22 mouse cellular contexts compared by ENCODE assay signal in genomic region chr17:85504888-85505287, GRCm38 (mm10).
DNase-seq lines count a peak whose midpoint lies in the region; ATAC-seq and TF ChIP-seq lines count a peak whose summit lies in the region.
"Had no signal": no experiment of that assay in that cellular context is flagged by ENCODE, and none has a peak within 500 bp of the region (broad histone marks: within the 10 kb centered on the region; RNA-seq: fewer than 3 reads in every experiment).

No protein-coding gene starts in this region.

- DNase-seq in heart, embryonic 10.5 days (ENCODE audit: low spot score) = peak; percentile 17
- no peak for DNase-seq in heart, postnatal 10 days
- DNase-seq in midbrain, postnatal 0 days (ENCODE audit: low spot score) = no peak
- DNase-seq: adrenal gland, adult 2 months; adrenal gland, postnatal 10 days; adrenal gland, postnatal 25 days; cerebellum, adult 11 months; cerebellum, adult 18-20 months; cerebellum, adult 8-10 months; cerebellum, adult 9-11 months; cerebellum, postnatal 14 days; cerebellum, postnatal 36 days; embryo, embryonic 11 days had no signal

- no peak overlapping the region for H3K27ac ChIP-seq in heart, embryonic 10.5 days
- H3K27ac ChIP-seq in midbrain, embryonic 13.5 days = no peak overlapping the region
- H3K27ac ChIP-seq in midbrain, postnatal 0 days (ENCODE audit: low read depth, low read length) = no peak overlapping the region
- H3K27ac ChIP-seq in embryonic facial prominence, embryonic 13.5 days = no peak overlapping the region
- no peak overlapping the region for H3K27ac ChIP-seq in embryonic facial prominence, embryonic 15.5 days (replicated peaks)
- H3K27ac ChIP-seq: forebrain, embryonic 10.5 days; forebrain, embryonic 12.5 days had no signal

- no peaks in the 10 kb centered on the region for H3K36me3 ChIP-seq in heart, embryonic 10.5 days
- H3K36me3 ChIP-seq in midbrain, embryonic 13.5 days = no peaks in the 10 kb centered on the region
- no peaks in the 10 kb centered on the region for H3K36me3 ChIP-seq in midbrain, postnatal 0 days (ENCODE audit: insufficient read depth, low read length)
- H3K36me3 ChIP-seq in embryonic facial prominence, embryonic 13.5 days = no peaks in the 10 kb centered on the region
- H3K36me3 ChIP-seq in embryonic facial prominence, embryonic 15.5 days = no peaks in the 10 kb centered on the region
- H3K36me3 ChIP-seq: forebrain, embryonic 10.5 days; forebrain, embryonic 12.5 days had no signal

- no peaks in the 10 kb centered on the region for H3K9me3 ChIP-seq in heart, embryonic 10.5 days
- H3K9me3 ChIP-seq in midbrain, embryonic 13.5 days = peaks cover 6% of the 10 kb centered on the region; the same call in 1 of the 2 replicates
- no peaks in the 10 kb centered on the region for H3K9me3 ChIP-seq in midbrain, postnatal 0 days (ENCODE audit: low read length)
- no peaks in the 10 kb centered on the region; the same call in 1 of the 2 replicates for H3K9me3 ChIP-seq in embryonic facial prominence, embryonic 13.5 days
- H3K9me3 ChIP-seq in embryonic facial prominence, embryonic 15.5 days (replicated peaks) = no peaks in the 10 kb centered on the region
- H3K9me3 ChIP-seq: forebrain, embryonic 12.5 days had no signal

- H3K9ac ChIP-seq in midbrain, embryonic 13.5 days (replicated peaks) = no peak overlapping the region
- no peak overlapping the region for H3K9ac ChIP-seq in midbrain, postnatal 0 days (replicated peaks; ENCODE audit: low read length, poor library complexity, severe bottlenecking)
- no peak overlapping the region for H3K9ac ChIP-seq in embryonic facial prominence, embryonic 13.5 days
- no peak overlapping the region for H3K9ac ChIP-seq in embryonic facial prominence, embryonic 15.5 days
- H3K9ac ChIP-seq: forebrain, embryonic 12.5 days had no signal

- TF ChIP-seq CTCF in midbrain, postnatal 0 days (IDR thresholded peaks at IDR 0.05) = no peak

- no peak overlapping the region for H3K4me3 ChIP-seq in heart, embryonic 10.5 days
- H3K4me3 ChIP-seq in midbrain, embryonic 13.5 days (replicated peaks) = no peak overlapping the region
- H3K4me3 ChIP-seq in midbrain, postnatal 0 days (ENCODE audit: low read depth, low read length) = no peak overlapping the region
- no peak overlapping the region for H3K4me3 ChIP-seq in embryonic facial prominence, embryonic 13.5 days
- no peak overlapping the region for H3K4me3 ChIP-seq in embryonic facial prominence, embryonic 15.5 days (replicated peaks)
- H3K4me3 ChIP-seq: erythroblast, embryonic 14.5 days; forebrain, embryonic 10.5 days; forebrain, embryonic 12.5 days had no signal

- peaks cover 6% of the 10 kb centered on the region; the same call in 1 of the 2 replicates for H3K27me3 ChIP-seq in heart, embryonic 10.5 days (ENCODE audit: insufficient read depth, poor library complexity, severe bottlenecking)
- H3K27me3 ChIP-seq in midbrain, embryonic 13.5 days = peaks cover 10% of the 10 kb centered on the region; the same call in 1 of the 2 replicates
- H3K27me3 ChIP-seq in midbrain, postnatal 0 days (ENCODE audit: insufficient read depth, low read length) = no peaks in the 10 kb centered on the region
- H3K27me3 ChIP-seq in embryonic facial prominence, embryonic 13.5 days = no peaks in the 10 kb centered on the region
- no peaks in the 10 kb centered on the region for H3K27me3 ChIP-seq in embryonic facial prominence, embryonic 15.5 days

- no peak overlapping the region for H3K4me2 ChIP-seq in midbrain, embryonic 13.5 days (replicated peaks)
- no peak overlapping the region for H3K4me2 ChIP-seq in midbrain, postnatal 0 days (ENCODE audit: low read depth, low read length, poor library complexity, severe bottlenecking)
- no peak overlapping the region for H3K4me2 ChIP-seq in embryonic facial prominence, embryonic 13.5 days
- H3K4me2 ChIP-seq in embryonic facial prominence, embryonic 15.5 days (replicated peaks) = no peak overlapping the region
- H3K4me2 ChIP-seq: forebrain, embryonic 12.5 days had no signal

- H3K4me1 ChIP-seq in heart, embryonic 10.5 days = no peaks in the 10 kb centered on the region
- peaks cover 11% of the 10 kb centered on the region; the same call in 1 of the 2 replicates for H3K4me1 ChIP-seq in midbrain, embryonic 13.5 days (replicated peaks)
- no peaks in the 10 kb centered on the region for H3K4me1 ChIP-seq in midbrain, postnatal 0 days (ENCODE audit: insufficient read depth, low read length)
- no peaks in the 10 kb centered on the region for H3K4me1 ChIP-seq in embryonic facial prominence, embryonic 13.5 days
- H3K4me1 ChIP-seq in embryonic facial prominence, embryonic 15.5 days = no peaks in the 10 kb centered on the region

- intact Hi-C loops in heart, postnatal 10 days (cut with DNase I) = no loop called here

- peak; percentile 69 for ATAC-seq in midbrain, embryonic 13.5 days
- ATAC-seq in midbrain, postnatal 0 days (ENCODE audit: low FRiP score) = no peak
- peak; percentile 71; the same call in 1 of the 2 replicates for ATAC-seq in embryonic facial prominence, embryonic 13.5 days (ENCODE audit: insufficient number of reproducible peaks, insufficient read depth, low FRiP score, low TSS enrichment, low read depth)
- peak; percentile 54; the same call in 1 of the 2 replicates for ATAC-seq in embryonic facial prominence, embryonic 15.5 days (ENCODE audit: insufficient number of reproducible peaks, low FRiP score, low TSS enrichment, low read depth)
- ATAC-seq in megakaryocyte progenitor cell, adult 5-6 weeks (replicated peaks; ENCODE audit: poor library complexity) = no peak
- ATAC-seq: forebrain, embryonic 14.5 days; forebrain, embryonic 16.5 days had no signal

Comparison
In these comparisons a context has a peak if more than half of its experiments do, and no peak if none do; other contexts are left out.
1. ATAC-seq: peak in midbrain, embryonic 13.5 days (single experiment), embryonic facial prominence, embryonic 13.5 days (single experiment) and embryonic facial prominence, embryonic 15.5 days (single experiment); none in midbrain, postnatal 0 days (single experiment) and megakaryocyte progenitor cell, adult 5-6 weeks (single experiment).